ENCODE assay signal across 26 mouse cellular contexts in the genomic region with DNA sequence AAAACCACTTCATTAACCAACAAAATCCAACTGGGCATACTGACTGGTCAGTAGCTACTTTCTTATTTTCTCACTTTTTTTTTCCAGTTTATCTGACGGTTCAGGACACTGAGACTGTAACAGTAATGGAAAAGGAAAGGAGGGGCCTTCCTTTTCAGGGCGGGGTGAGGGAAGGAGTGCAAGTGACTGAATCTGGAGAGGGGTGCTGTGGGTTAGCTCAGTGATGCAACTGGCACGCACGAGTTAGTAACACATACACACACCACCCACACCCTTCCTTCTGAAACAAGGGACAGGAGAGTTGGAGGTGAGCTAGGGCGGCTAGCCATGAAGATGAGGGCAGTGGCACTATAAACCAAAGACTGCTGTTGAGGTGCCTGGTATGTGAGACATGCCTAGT. TPM values are rescaled to one million over a fixed set of nuclear protein-coding genes. Genes with fewer than 3 reads are reported as not detected.
A peak's percentile ranks its signal among the peaks of the same experiment; 100 is the strongest.
DNase-seq lines count a peak whose midpoint lies in the region; ATAC-seq and TF ChIP-seq lines count a peak whose summit lies in the region.
"Had no signal": no experiment of that assay in that cellular context is flagged by ENCODE, and none has a peak within 500 bp of the region (broad histone marks: within the 10 kb centered on the region; RNA-seq: fewer than 3 reads in every experiment).

No protein-coding gene starts in this region.

- peak in 1 of 2 experiments; percentile 21 for DNase-seq in heart, adult 2 months
- DNase-seq in heart, postnatal 10 days: no peak
- DNase-seq in lung, postnatal 0 days (ENCODE audit: low spot score): peak; percentile 67
- no peak for DNase-seq in lung, postnatal 14 days
- DNase-seq in lung, postnatal 4 days: peak; percentile 29 to 38
- DNase-seq in skeletal muscle tissue, adult 2 months (ENCODE audit: low read depth, low spot score): peak; percentile 18
- no peak for DNase-seq in ovary, postnatal 14 days (ENCODE audit: low spot score)
- no peak for DNase-seq in kidney, adult 9 months
- DNase-seq: adrenal gland, adult 2 months; B cell, adult 2 months; cerebellum, postnatal 10 days; gastrocnemius, postnatal 10 days; layer of hippocampus, postnatal 36 days; liver, embryonic 13.5 days; right cerebral cortex, postnatal 4 days had no signal

- no peak overlapping the region for H3K9ac ChIP-seq in heart, adult 2 months (ENCODE audit: low read depth, low read length)
- H3K9ac ChIP-seq in lung, postnatal 0 days (replicated peaks; ENCODE audit: low read depth): no peak overlapping the region
- H3K9ac ChIP-seq: embryonic facial prominence, embryonic 12.5 days; forebrain, embryonic 13.5 days; kidney, embryonic 15.5 days; limb, embryonic 13.5 days; liver, embryonic 13.5 days; midbrain, embryonic 15.5 days had no signal

- ATAC-seq in lung, postnatal 0 days: peak; percentile 83
- ATAC-seq: forebrain, embryonic 13.5 days; hindbrain, embryonic 16.5 days; intestine, embryonic 16.5 days; midbrain, embryonic 15.5 days had no signal

- H3K4me3 ChIP-seq in heart, adult 2 months: no peak overlapping the region
- H3K4me3 ChIP-seq in lung, postnatal 0 days (ENCODE audit: low read depth, low read length): no peak overlapping the region
- H3K4me3 ChIP-seq: embryonic facial prominence, embryonic 12.5 days; erythroblast, embryonic 14.5 days; forebrain, embryonic 13.5 days; kidney, embryonic 15.5 days; limb, embryonic 13.5 days; liver, embryonic 13.5 days; midbrain, embryonic 15.5 days had no signal

- WGBS in heart, adult 2 months: 33% methylated on average over 5 of the region's 5 CpGs
- WGBS in lung, postnatal 0 days: 56% methylated on average over 5 of the region's 5 CpGs

- no peak overlapping the region for H3K4me2 ChIP-seq in lung, postnatal 0 days (replicated peaks; ENCODE audit: low read depth, low read length)
- H3K4me2 ChIP-seq: embryonic facial prominence, embryonic 12.5 days; forebrain, embryonic 13.5 days; kidney, embryonic 15.5 days; limb, embryonic 13.5 days; liver, embryonic 13.5 days; midbrain, embryonic 15.5 days had no signal

- TF ChIP-seq POLR2A in heart, adult 2 months (IDR thresholded peaks at IDR 0.05; ENCODE audit: insufficient read depth, low read depth, low read length): 0 out of 2 replicates have a peak, but pooled peaks have one; percentile 19

- H3K27me3 ChIP-seq in heart, adult 2 months (ENCODE audit: control insufficient read depth, insufficient read depth, low read length): no peaks in the 10 kb centered on the region
- no peaks in the 10 kb centered on the region for H3K27me3 ChIP-seq in lung, postnatal 0 days (replicated peaks; ENCODE audit: insufficient read depth, low read length)
- H3K27me3 ChIP-seq: embryonic facial prominence, embryonic 12.5 days; forebrain, embryonic 13.5 days; kidney, embryonic 15.5 days; limb, embryonic 13.5 days; liver, embryonic 13.5 days; midbrain, embryonic 15.5 days had no signal

- no peaks in the 10 kb centered on the region for H3K36me3 ChIP-seq in heart, adult 2 months (ENCODE audit: control insufficient read depth, insufficient read depth, low read length)
- no peaks in the 10 kb centered on the region for H3K36me3 ChIP-seq in lung, postnatal 0 days (ENCODE audit: insufficient read depth, low read length)
- H3K36me3 ChIP-seq: kidney, embryonic 15.5 days had no signal

- H3K4me1 ChIP-seq in heart, adult 2 months (ENCODE audit: control insufficient read depth, insufficient read depth, low read length): peaks cover 7% of the 10 kb centered on the region
- H3K4me1 ChIP-seq in lung, postnatal 0 days (ENCODE audit: insufficient read depth, low read depth, low read length): no peaks in the 10 kb centered on the region
- H3K4me1 ChIP-seq: embryonic facial prominence, embryonic 12.5 days; forebrain, embryonic 13.5 days; kidney, embryonic 15.5 days; limb, embryonic 13.5 days; liver, embryonic 13.5 days; midbrain, embryonic 15.5 days had no signal

- H3K9me3 ChIP-seq in lung, postnatal 0 days (ENCODE audit: low read length): no peaks in the 10 kb centered on the region
- H3K9me3 ChIP-seq: embryonic facial prominence, embryonic 12.5 days; forebrain, embryonic 13.5 days; kidney, embryonic 15.5 days; limb, embryonic 13.5 days; liver, embryonic 13.5 days; midbrain, embryonic 15.5 days had no signal

- H3K79me2 ChIP-seq in heart, adult 2 months (replicated peaks; ENCODE audit: control insufficient read depth, insufficient read depth, low read length): no peaks in the 10 kb centered on the region

- no peak for TF ChIP-seq CTCF in heart, adult 2 months (IDR thresholded peaks at IDR 0.05)
- TF ChIP-seq CTCF in lung, postnatal 0 days (IDR thresholded peaks at IDR 0.05): no peak

- intact Hi-C loops in heart, adult 2 months (cut with DNase I): loop anchor here (2.0 to 10.0 kb wide), 2 partner anchors 19 to 339 kb away; partner anchors contain the start of gene Klhl6
- intact Hi-C loops in heart, postnatal 10 days (cut with DNase I): no loop called here

- no peak for TF ChIP-seq EP300 in heart, adult 2 months (IDR thresholded peaks at IDR 0.05; ENCODE audit: insufficient read depth, low read depth, low read length)
- peak; percentile 48 for TF ChIP-seq EP300 in lung, postnatal 0 days (IDR thresholded peaks at IDR 0.05)

- H3K27ac ChIP-seq in heart, adult 2 months: peak overlapping the region; percentile 51
- 0 out of 2 replicates have a peak overlapping the region, but pooled peaks have one; percentile 54 for H3K27ac ChIP-seq in lung, postnatal 0 days (ENCODE audit: low read length)
- H3K27ac ChIP-seq: embryonic facial prominence, embryonic 12.5 days; forebrain, embryonic 13.5 days; kidney, embryonic 15.5 days; limb, embryonic 13.5 days; liver, embryonic 13.5 days; macrophage; midbrain, embryonic 15.5 days had no signal

RNA-seq across cellular contexts. Expression of gene Cyp2ab1, which starts 1.3 kb away (rescaled TPM):
- total RNA-seq in heart, adult 2 months (2021): 1 to 10 TPM in 1 of 2 experiments, under 1 TPM in 1; 0.68 to 1.0 TPM
- 0.32 and 0.90 TPM in 2 replicates for polyA plus RNA-seq in heart, adult 2 months (2012; rRNA removed)
- total RNA-seq in heart, postnatal 10 days (2021): under 1 TPM; 0.15 to 0.22 TPM
- polyA plus RNA-seq in lung, postnatal 0 days (2015; fragmentation: Nextera tagmentation; extraction: Ambion mirVana): 0.29 and 0.51 TPM in 2 replicates
- total RNA-seq: gastrocnemius, postnatal 10 days; layer of hippocampus, postnatal 36 days; left cerebral cortex, postnatal 14 days had no signal
- polyA plus RNA-seq: embryonic facial prominence, embryonic 12.5 days; erythroblast, embryonic 14.5 days; forebrain, embryonic 13.5 days; frontal cortex, adult 2 months; hindbrain, embryonic 16.5 days; intestine, embryonic 16.5 days; kidney, embryonic 15.5 days; limb, embryonic 13.5 days; liver, embryonic 13.5 days; midbrain, embryonic 15.5 days had no signal

RNA-seq across cellular contexts. Expression of gene Parl, which starts 21.7 kb away (rescaled TPM):
- 10 to 100 TPM; 86.6 to 91.0 TPM for total RNA-seq in heart, adult 2 months (2021)
- polyA plus RNA-seq in heart, adult 2 months (2012; rRNA removed): 48.7 and 69.0 TPM in 2 replicates
- 100 to 1,000 TPM in 1 of 2 experiments, 10 to 100 TPM in 1; 90.9 to 105 TPM for total RNA-seq in heart, postnatal 10 days (2021)
- polyA plus RNA-seq in lung, postnatal 0 days (2015; fragmentation: Nextera tagmentation; extraction: Ambion mirVana): 69.5 and 73.3 TPM in 2 replicates

Comparison
In these comparisons a context has a peak if more than half of its experiments do, and no peak if none do; other contexts are left out.
1. DNase-seq: peak in lung, postnatal 0 days (single experiment), lung, postnatal 4 days (2 of 2) and skeletal muscle tissue, adult 2 months (single experiment); none in heart, postnatal 10 days (0 of 2), lung, postnatal 14 days (single experiment), ovary, postnatal 14 days (single experiment) and kidney, adult 9 months (single experiment).